Mouse (Mus musculus) forelimb bud, embryonic 11.5 days (tissue): ENCODE results near the gene Slc25a13.

Experiments
- DNase-seq: peaks from one replicate; pipeline ENCODE4 v3.0.0-alpha.2; 2012; ENCODE audit warnings: low read depth, low spot score

Gene Slc25a13

GRCm38 (mm10) chr6:6168566-6169134 is 48.3 kb downstream of the Slc25a13 start:
- DNase-seq, result no peak

GRCm38 (mm10) chr6:6167339-6168126 is 49.4 kb downstream of the Slc25a13 start:
- no peak for DNase-seq

- no peak for DNase-seq
Observed at GRCm38 (mm10) chr6:6162993-6163623, 53.9 kb downstream of the Slc25a13 start.

GRCm38 (mm10) chr6:6162146-6162545 is 54.8 kb downstream of the Slc25a13 start:
- no peak for DNase-seq

GRCm38 (mm10) chr6:6160645-6161426 is 56.1 kb downstream of the Slc25a13 start:
- DNase-seq, result no peak

GRCm38 (mm10) chr6:6159221-6159859 is 57.6 kb downstream of the Slc25a13 start:
- no peak for DNase-seq

- no peak for DNase-seq
Observed at GRCm38 (mm10) chr6:6153426-6153825, 63.5 kb downstream of the Slc25a13 start.

GRCm38 (mm10) chr6:6150811-6151210 is 66.2 kb downstream of the Slc25a13 start:
- no peak for DNase-seq

GRCm38 (mm10) chr6:6149751-6150150 is 67.2 kb downstream of the Slc25a13 start:
- no peak for DNase-seq

GRCm38 (mm10) chr6:6149329-6149728 is 67.6 kb downstream of the Slc25a13 start:
- no peak for DNase-seq

GRCm38 (mm10) chr6:6145412-6145811 is 71.6 kb downstream of the Slc25a13 start:
- DNase-seq, result no peak

- DNase-seq, result no peak
Observed at GRCm38 (mm10) chr6:6143525-6143924, 73.4 kb downstream of the Slc25a13 start.

GRCm38 (mm10) chr6:6140370-6140769 is 76.6 kb downstream of the Slc25a13 start:
- no peak for DNase-seq

- DNase-seq, result no peak
Observed at GRCm38 (mm10) chr6:6139061-6139460, 77.9 kb downstream of the Slc25a13 start.

GRCm38 (mm10) chr6:6136812-6137211 is 80.2 kb downstream of the Slc25a13 start:
- DNase-seq, result no peak

GRCm38 (mm10) chr6:6134935-6135334 is 82.0 kb downstream of the Slc25a13 start:
- DNase-seq, result no peak

- no peak for DNase-seq
Observed at GRCm38 (mm10) chr6:6133556-6134050, 83.4 kb downstream of the Slc25a13 start.

GRCm38 (mm10) chr6:6132047-6132446 is 84.9 kb downstream of the Slc25a13 start:
- DNase-seq, result no peak

- DNase-seq, result no peak
Observed at GRCm38 (mm10) chr6:6125620-6126019, 91.4 kb downstream of the Slc25a13 start.

GRCm38 (mm10) chr6:6121904-6122303 is 95.1 kb downstream of the Slc25a13 start:
- no peak for DNase-seq

- no peak for DNase-seq
Observed at GRCm38 (mm10) chr6:6120841-6121240, 96.1 kb downstream of the Slc25a13 start.
